Mouse (Mus musculus) testis, postnatal 10 days (tissue): ENCODE results near the gene Vma21-ps.
"Not testable (repeated sequence)": the region's sequence is repeated elsewhere in the genome, so short reads cannot be mapped to it uniquely, and the experiment has no call there.

ENCODE experiments used
- DNase-seq: peaks from one replicate; pipeline ENCODE4 v3.0.0; 2021; ENCODE audit warnings: low spot score

Gene Vma21-ps

GRCm38 (mm10) chr4:52497144-52497543 is at the start of gene Vma21-ps:
TSS of gene Vma21-ps (minus strand) at chr4:52497244.
- DNase-seq: not testable (repeated sequence)

- DNase-seq: no peak
These were observed 46.0 kb upstream of the Vma21-ps start for GRCm38 (mm10) chr4:52543001-52543400.

- DNase-seq: no peak
These were observed 33.6 kb upstream of the Vma21-ps start for GRCm38 (mm10) chr4:52530636-52531035.

GRCm38 (mm10) chr4:52526464-52526863 is 29.4 kb upstream of the Vma21-ps start:
- DNase-seq: no peak

GRCm38 (mm10) chr4:52519301-52519700 is 22.3 kb upstream of the Vma21-ps start:
- no peak for DNase-seq

- DNase-seq: no peak
These were observed 20.5 kb upstream of the Vma21-ps start for GRCm38 (mm10) chr4:52517580-52517979.

- DNase-seq: no peak
These were observed 9.6 kb downstream of the Vma21-ps start for GRCm38 (mm10) chr4:52487486-52487885.

GRCm38 (mm10) chr4:52473431-52473830 is 23.6 kb downstream of the Vma21-ps start:
- no peak for DNase-seq

GRCm38 (mm10) chr4:52461321-52461720 is 35.7 kb downstream of the Vma21-ps start:
- DNase-seq: no peak

- DNase-seq: no peak
These were observed 37.3 kb downstream of the Vma21-ps start for GRCm38 (mm10) chr4:52459726-52460125.
